Mouse (Mus musculus): ENCODE measurements around the gene Hdc.

The Hdc gene

GRCm38 (mm10) chr2:126552357-126553290 is 66.5 kb downstream of the Hdc start, which contains the start of gene Slc27a2:
TSS of gene Slc27a2 (plus strand) at chr2:126552407.
- no peak for DNase-seq (ENCODE audit: low spot score)

- DNase-seq (ENCODE audit: low spot score) = no peak
These were observed 67.2 kb downstream of the Hdc start for GRCm38 (mm10) chr2:126551896-126552295.

GRCm38 (mm10) chr2:126551244-126551890 is 67.7 kb downstream of the Hdc start:
- no peak for DNase-seq (ENCODE audit: low spot score)

- no peak for DNase-seq (ENCODE audit: low spot score)
These were observed 69.4 kb downstream of the Hdc start for GRCm38 (mm10) chr2:126549681-126550080.

- DNase-seq (ENCODE audit: low spot score) = no peak
These were observed 72.7 kb downstream of the Hdc start for GRCm38 (mm10) chr2:126546392-126546791.

GRCm38 (mm10) chr2:126545297-126545696 is 73.8 kb downstream of the Hdc start:
- no peak for DNase-seq (ENCODE audit: low spot score)

Measured in spleen, adult 12 weeks (tissue).